Mouse (Mus musculus): ENCODE data around the gene Bmp4.

- no peak for TF ChIP-seq POLR2A (IDR thresholded peaks at IDR 0.05; ENCODE audit: extremely low read depth, insufficient read depth, low read length)
- TF ChIP-seq CTCF (IDR thresholded peaks at IDR 0.05; ENCODE audit: extremely low read depth, insufficient read depth, low read length), result no peak
Observed at GRCm38 (mm10) chr14:46381457-46381856, 9.0 kb downstream of the Bmp4 start.
